Mouse (Mus musculus) kidney, embryonic 15.5 days (tissue): Measurements from ENCODE around the gene 0610040J01Rik. TPM values are rescaled to one million over a fixed set of nuclear protein-coding genes. Genes with fewer than 3 reads are reported as not detected.

Experiments used
- ATAC-seq: fragments of 200-750 bp; cut with Nextera tagmentation; replicated peaks from 2 replicates; pipeline ENCODE4 v1.8.0; 2017; ENCODE audit warnings: moderate TSS enrichment; ENCODE audit not compliant: low FRiP score
- H3K27ac ChIP-seq: fragments of 300-500 bp; sonication (generic); 2 replicates; pipeline ENCODE4 v1.5.1; 2015; ENCODE audit warnings: mild to moderate bottlenecking, inconsistent platforms
- H3K27me3 ChIP-seq: fragments of 300-500 bp; sonication (generic); 2 replicates; pipeline ENCODE4 v1.6.1; 2015; ENCODE audit warnings: inconsistent platforms
- H3K36me3 ChIP-seq: fragments of 300-500 bp; sonication (generic); 2 replicates; pipeline ENCODE4 v1.6.1; 2015; ENCODE audit warnings: inconsistent platforms
- H3K4me1 ChIP-seq: fragments of 300-500 bp; sonication (generic); 2 replicates; pipeline ENCODE4 v1.6.1; 2015; ENCODE audit warnings: inconsistent platforms
- H3K4me2 ChIP-seq: fragments of 300-500 bp; sonication (generic); 2 replicates; pipeline ENCODE4 v1.6.1; 2015; ENCODE audit warnings: moderate library complexity, mild to moderate bottlenecking, inconsistent platforms
- H3K4me3 ChIP-seq: fragments of 300-500 bp; sonication (generic); replicated peaks from 2 replicates; pipeline ENCODE4 v1.5.1; 2015; ENCODE audit warnings: mild to moderate bottlenecking, inconsistent platforms
- H3K9ac ChIP-seq: fragments of 300-500 bp; sonication (generic); 2 replicates; pipeline ENCODE4 v1.6.1; 2015; ENCODE audit warnings: mild to moderate bottlenecking, inconsistent platforms
- H3K9me3 ChIP-seq: fragments of 300-500 bp; sonication (generic); replicated peaks from 2 replicates; pipeline ENCODE4 v1.6.1; 2016; ENCODE audit warnings: inconsistent platforms
- WGBS: fragments of 180-500 bp; shearing (Covaris S2); methylation state at CpG from one replicate; pipeline ENCODE4 v1.1.7; 2015; ENCODE audit warnings: mixed read lengths; 5-methylcytosine and 5-hydroxymethylcytosine counted together
- polyA plus RNA-seq: library from polyadenylated mRNA; unstranded; fragments of >200 nt; fragmentation: Nextera tagmentation; extraction: Ambion mirVana; gene quantifications from 2 replicates; pipeline ENCODE4 v1.2.1, GENCODE M21; 2015

The 0610040J01Rik gene
- polyA plus RNA-seq, 1 experiment from 2014 or later: 48.8 TPM

- H3K9me3 ChIP-seq: no peaks in the 10 kb centered on the region
- no peaks in the 10 kb centered on the region for H3K27me3 ChIP-seq
- no peaks in the 10 kb centered on the region for H3K36me3 ChIP-seq
- H3K27ac ChIP-seq: peak overlapping the region; percentile 67
- H3K4me1 ChIP-seq: peaks cover 14% of the 10 kb centered on the region; the same call in 1 of the 2 replicates
- WGBS: 78% methylated on average over 3 of the region's 3 CpGs
- H3K4me3 ChIP-seq: no peak overlapping the region
- no peak for ATAC-seq
- no peak overlapping the region for H3K9ac ChIP-seq
- H3K4me2 ChIP-seq: no peak overlapping the region
These were observed 22.3 kb downstream of the 0610040J01Rik start for GRCm38 (mm10) chr5:63834435-63834834.

GRCm38 (mm10) chr5:63837115-63837514 lies 25.0 kb downstream of the 0610040J01Rik start:
- WGBS: 71% methylated on average over 5 of the region's 5 CpGs
- Histone ChIP-seq H3K4me2 (no peak overlapping the region), H3K4me1 (peaks cover 19% of the 10 kb centered on the region), H3K27ac (no peak overlapping the region), H3K27me3 (no peaks in the 10 kb centered on the region), H3K36me3 (no peaks in the 10 kb centered on the region), H3K4me3 (no peak overlapping the region), H3K9ac (no peak overlapping the region), H3K9me3 (no peaks in the 10 kb centered on the region)
- ATAC-seq: no peak

- Histone ChIP-seq H3K9me3 (no peaks in the 10 kb centered on the region), H3K27me3 (no peaks in the 10 kb centered on the region), H3K9ac (no peak overlapping the region), H3K4me3 (no peak overlapping the region), H3K27ac (no peak overlapping the region), H3K4me2 (no peak overlapping the region), H3K36me3 (no peaks in the 10 kb centered on the region), H3K4me1 (peaks cover 16% of the 10 kb centered on the region)
- 95% methylated on average over 2 of the region's 2 CpGs for WGBS
- ATAC-seq: no peak
These were observed 25.7 kb downstream of the 0610040J01Rik start for GRCm38 (mm10) chr5:63837851-63838250.

- Histone ChIP-seq H3K4me3 (no peak overlapping the region), H3K9me3 (no peaks in the 10 kb centered on the region), H3K9ac (no peak overlapping the region), H3K27me3 (no peaks in the 10 kb centered on the region), H3K4me1 (peaks cover 6% of the 10 kb centered on the region), H3K27ac (no peak overlapping the region), H3K36me3 (peaks cover 3% of the 10 kb centered on the region; the same call in 1 of the 2 replicates), H3K4me2 (no peak overlapping the region)
- ATAC-seq: no peak
- 46% methylated on average over 12 of the region's 12 CpGs for WGBS
These were observed 27.7 kb downstream of the 0610040J01Rik start for GRCm38 (mm10) chr5:63839801-63840416.

GRCm38 (mm10) chr5:63847080-63847479 lies 34.9 kb downstream of the 0610040J01Rik start:
- H3K4me2 ChIP-seq: no peak overlapping the region
- H3K9me3 ChIP-seq: no peaks in the 10 kb centered on the region
- H3K4me3 ChIP-seq: no peak overlapping the region
- peak overlapping the region; percentile 69 for H3K27ac ChIP-seq
- no peak overlapping the region for H3K9ac ChIP-seq
- no peaks in the 10 kb centered on the region for H3K27me3 ChIP-seq
- peaks cover 8% of the 10 kb centered on the region for H3K36me3 ChIP-seq
- WGBS: 90% methylated on average over 8 of the region's 8 CpGs
- H3K4me1 ChIP-seq: 0 out of 2 replicates have a peak, but pooled peaks cover 6% of the 10 kb centered on the region
- ATAC-seq: 0 out of 2 replicates have a peak, but pooled peaks have one; percentile 25

- WGBS: 74% methylated on average over 13 of the region's 13 CpGs
- Histone ChIP-seq H3K9me3 (no peaks in the 10 kb centered on the region), H3K9ac (no peak overlapping the region), H3K4me3 (no peak overlapping the region), H3K4me1 (0 out of 2 replicates have a peak, but pooled peaks cover 6% of the 10 kb centered on the region), H3K36me3 (peaks cover 8% of the 10 kb centered on the region), H3K4me2 (no peak overlapping the region), H3K27ac (peak overlapping the region; percentile 69), H3K27me3 (no peaks in the 10 kb centered on the region)
- peak; percentile 94 for ATAC-seq
These were observed 35.5 kb downstream of the 0610040J01Rik start for GRCm38 (mm10) chr5:63847541-63848226.

GRCm38 (mm10) chr5:63858901-63859300 lies 46.7 kb downstream of the 0610040J01Rik start:
- H3K27ac ChIP-seq: no peak overlapping the region
- 86% methylated on average over 8 of the region's 8 CpGs for WGBS
- H3K27me3 ChIP-seq: no peaks in the 10 kb centered on the region
- no peaks in the 10 kb centered on the region for H3K9me3 ChIP-seq
- H3K4me3 ChIP-seq: no peak overlapping the region
- no peak overlapping the region for H3K9ac ChIP-seq
- no peaks in the 10 kb centered on the region for H3K36me3 ChIP-seq
- no peak for ATAC-seq
- H3K4me2 ChIP-seq: no peak overlapping the region
- H3K4me1 ChIP-seq: 0 out of 2 replicates have a peak, but pooled peaks cover 8% of the 10 kb centered on the region

- WGBS: 32% methylated on average over 3 of the region's 3 CpGs
These were observed 55.3 kb downstream of the 0610040J01Rik start for GRCm38 (mm10) chr5:63867421-63867820.

GRCm38 (mm10) chr5:63872176-63872932 lies 60.2 kb downstream of the 0610040J01Rik start:
- Histone ChIP-seq H3K27me3 (no peaks in the 10 kb centered on the region), H3K4me1 (peaks cover 34% of the 10 kb centered on the region), H3K36me3 (no peaks in the 10 kb centered on the region), H3K9ac (no peak overlapping the region), H3K27ac (peak overlapping the region; percentile 37), H3K9me3 (no peaks in the 10 kb centered on the region), H3K4me2 (no peak overlapping the region), H3K4me3 (no peak overlapping the region)
- no peak for ATAC-seq
- 69% methylated on average over 17 of the region's 17 CpGs for WGBS

More at GRCm38 (mm10) chr5:63867421-63867820, 55.3 kb downstream of the 0610040J01Rik start:
- Histone ChIP-seq H3K9me3 (no peaks in the 10 kb centered on the region), H3K36me3 (no peaks in the 10 kb centered on the region), H3K4me3 (no peak overlapping the region), H3K27me3 (no peaks in the 10 kb centered on the region), H3K9ac (no peak overlapping the region), H3K27ac (peak overlapping the region; percentile 78), H3K4me2 (no peak overlapping the region), H3K4me1 (peaks cover 23% of the 10 kb centered on the region)
- ATAC-seq: peak; percentile 87

GRCm38 (mm10) chr5:63874880-63875279 lies 62.7 kb downstream of the 0610040J01Rik start:
- H3K27me3 ChIP-seq: no peaks in the 10 kb centered on the region
- no peaks in the 10 kb centered on the region for H3K36me3 ChIP-seq
- H3K4me1 ChIP-seq: peaks cover 21% of the 10 kb centered on the region
- peak; percentile 58 for ATAC-seq
- peak overlapping the region; percentile 72 for H3K27ac ChIP-seq
- H3K4me3 ChIP-seq: no peak overlapping the region
- H3K4me2 ChIP-seq: no peak overlapping the region
- no peaks in the 10 kb centered on the region for H3K9me3 ChIP-seq
- 49% methylated on average over 16 of the region's 16 CpGs for WGBS
- H3K9ac ChIP-seq: no peak overlapping the region

GRCm38 (mm10) chr5:63876081-63876480 lies 63.9 kb downstream of the 0610040J01Rik start:
- H3K9me3 ChIP-seq: no peaks in the 10 kb centered on the region
- H3K4me3 ChIP-seq: no peak overlapping the region
- no peaks in the 10 kb centered on the region for H3K36me3 ChIP-seq
- no peak overlapping the region for H3K9ac ChIP-seq
- H3K27me3 ChIP-seq: no peaks in the 10 kb centered on the region
- H3K4me2 ChIP-seq: no peak overlapping the region
- WGBS: 74% methylated on average over 4 of the region's 4 CpGs
- H3K4me1 ChIP-seq: peaks cover 19% of the 10 kb centered on the region
- ATAC-seq: peak; percentile 47; the same call in 1 of the 2 replicates
- peak overlapping the region; percentile 59 for H3K27ac ChIP-seq

- Histone ChIP-seq H3K4me3 (no peak overlapping the region), H3K4me1 (peaks cover 14% of the 10 kb centered on the region), H3K36me3 (no peaks in the 10 kb centered on the region), H3K27ac (no peak overlapping the region), H3K4me2 (no peak overlapping the region), H3K9ac (no peak overlapping the region), H3K9me3 (no peaks in the 10 kb centered on the region), H3K27me3 (no peaks in the 10 kb centered on the region)
- 81% methylated on average over 10 of the region's 10 CpGs for WGBS
- ATAC-seq: no peak
These were observed 66.9 kb downstream of the 0610040J01Rik start for GRCm38 (mm10) chr5:63879026-63879425.
